Mouse (Mus musculus): Measurements from ENCODE around the gene Serpinb9. TPM values are rescaled to one million over a fixed set of nuclear protein-coding genes. Genes with fewer than 3 reads are reported as not detected.
"Not testable (repeated sequence)": the region's sequence is repeated elsewhere in the genome, so short reads cannot be mapped to it uniquely, and the experiment has no call there.

Serpinb9 gene
- 1 to 10 TPM; 5.7 to 7.0 TPM for total RNA-seq (2021)
- long read RNA-seq, experiment 1, transcript Serpinb9-201 (7 exons, 3,397 nt) = major isoform, 6 of 6 reads
- long read RNA-seq, experiment 1, partial matches to known transcripts = 0 of 6 reads
- long read RNA-seq, experiment 1, other reads (novel, unspliced or antisense) = 0 of 6 reads
- long read RNA-seq, experiment 2, transcript Serpinb9-201 (7 exons, 3,397 nt) = major isoform, 5 of 8 reads
- long read RNA-seq, experiment 2, partial matches to known transcripts = 3 of 8 reads
- long read RNA-seq, experiment 2, other reads (novel, unspliced or antisense) = 0 of 8 reads

DNA sequence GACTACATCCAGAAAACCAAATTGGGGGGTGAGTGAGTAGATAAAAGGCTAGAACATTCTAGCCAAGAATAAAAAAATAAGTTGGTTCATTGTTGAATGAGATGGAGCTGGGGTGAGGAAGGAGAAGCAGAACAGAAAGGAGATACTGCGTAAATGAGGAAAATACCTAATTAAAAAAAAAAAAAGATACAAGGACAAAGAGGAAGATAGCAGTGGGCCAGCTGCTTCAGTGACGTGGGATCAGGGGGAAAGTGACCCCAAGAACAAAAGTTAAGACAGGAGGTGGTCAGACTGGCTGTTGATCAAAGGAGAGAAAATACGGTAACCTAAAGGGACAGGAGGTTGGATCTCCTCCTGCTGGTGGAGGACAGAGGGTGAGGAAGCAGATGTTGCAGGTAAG lies at the start of gene Serpinb9:
TSS of gene Serpinb9 (plus strand) at position 301 of the 400 bp plus-strand sequence.
- no peak for DNase-seq (ENCODE audit: low spot score in 2 of 2)

DNA sequence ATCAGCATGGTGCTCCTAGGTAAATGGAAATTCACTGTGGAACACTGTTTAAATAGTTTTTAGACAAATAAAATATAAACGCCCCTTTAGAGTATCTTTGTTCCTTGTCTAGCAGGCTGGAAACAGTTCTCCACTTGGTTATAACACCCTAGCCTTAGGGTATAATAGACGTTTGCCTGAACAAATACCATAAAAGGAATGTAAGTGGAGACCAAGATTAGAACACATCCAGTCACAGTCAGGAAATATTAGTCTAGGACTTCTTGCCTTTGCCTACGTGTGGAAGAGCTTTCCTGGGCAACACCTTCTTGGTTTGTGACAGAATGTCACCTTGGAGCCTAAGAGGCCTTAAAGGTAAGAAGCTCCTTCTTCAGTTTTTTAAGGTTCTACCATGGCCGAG lies 46.5 kb upstream of the Serpinb9 start:
- DNase-seq (ENCODE audit: low spot score in 2 of 2) = no peak

- no peak for DNase-seq (ENCODE audit: low spot score in 2 of 2)
Observed at GRCm38 (mm10) chr13:32957917-32958316, 45.1 kb upstream of the Serpinb9 start.

DNA sequence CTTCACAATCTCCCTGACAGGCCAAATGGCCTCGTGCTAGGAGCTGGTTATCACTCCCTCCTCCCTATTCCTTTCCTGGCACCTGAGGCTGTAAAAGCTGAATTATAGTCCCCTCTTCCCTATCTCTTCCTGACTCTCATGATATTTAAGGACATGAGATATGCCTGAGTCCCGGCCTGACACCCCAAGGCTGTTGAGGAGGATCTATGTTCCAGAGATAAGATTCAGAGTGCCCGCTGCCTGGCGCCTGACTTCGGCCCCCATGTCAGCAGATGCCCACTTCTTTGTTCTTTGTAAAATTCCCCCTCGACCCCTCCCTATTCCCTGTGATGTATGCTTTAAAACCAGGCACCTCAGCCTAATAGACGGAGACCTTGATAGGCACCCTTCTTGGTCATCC lies 44.5 kb upstream of the Serpinb9 start:
- DNase-seq (ENCODE audit: low spot score in 2 of 2) = not testable (repeated sequence)

- DNase-seq (ENCODE audit: low spot score in 2 of 2) = no peak
Observed at GRCm38 (mm10) chr13:32963990-32964753, 38.9 kb upstream of the Serpinb9 start.

- no peak for DNase-seq (ENCODE audit: low spot score in 2 of 2)
Observed at GRCm38 (mm10) chr13:32964989-32965811, 37.9 kb upstream of the Serpinb9 start, which contains the start of gene Serpinb6b. Gene Serpinb6b (plus strand): TSS chr13:32965209.

- DNase-seq (ENCODE audit: low spot score in 2 of 2) = no peak
Observed at GRCm38 (mm10) chr13:32966116-32966515, 36.9 kb upstream of the Serpinb9 start.

DNA sequence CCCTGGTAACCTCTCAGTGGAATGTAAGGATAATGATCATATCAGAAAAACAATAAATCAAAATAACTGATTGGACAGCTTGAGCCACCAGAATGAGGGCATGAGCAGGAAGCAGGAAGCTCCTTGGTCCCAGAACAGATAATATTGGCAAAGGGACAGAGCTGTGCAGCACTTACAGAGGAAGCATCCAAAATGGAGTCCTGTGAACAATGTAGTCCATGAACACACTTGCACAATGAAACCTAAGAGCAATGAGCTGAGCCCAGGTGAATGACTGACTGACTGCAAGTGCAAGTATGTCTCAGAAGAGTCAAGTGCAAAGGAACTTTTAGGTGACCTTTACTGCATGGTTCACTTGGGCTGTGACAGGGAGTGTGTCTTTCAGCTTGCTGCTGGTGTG lies 35.8 kb upstream of the Serpinb9 start:
- no peak for DNase-seq (ENCODE audit: low spot score in 2 of 2)

DNA sequence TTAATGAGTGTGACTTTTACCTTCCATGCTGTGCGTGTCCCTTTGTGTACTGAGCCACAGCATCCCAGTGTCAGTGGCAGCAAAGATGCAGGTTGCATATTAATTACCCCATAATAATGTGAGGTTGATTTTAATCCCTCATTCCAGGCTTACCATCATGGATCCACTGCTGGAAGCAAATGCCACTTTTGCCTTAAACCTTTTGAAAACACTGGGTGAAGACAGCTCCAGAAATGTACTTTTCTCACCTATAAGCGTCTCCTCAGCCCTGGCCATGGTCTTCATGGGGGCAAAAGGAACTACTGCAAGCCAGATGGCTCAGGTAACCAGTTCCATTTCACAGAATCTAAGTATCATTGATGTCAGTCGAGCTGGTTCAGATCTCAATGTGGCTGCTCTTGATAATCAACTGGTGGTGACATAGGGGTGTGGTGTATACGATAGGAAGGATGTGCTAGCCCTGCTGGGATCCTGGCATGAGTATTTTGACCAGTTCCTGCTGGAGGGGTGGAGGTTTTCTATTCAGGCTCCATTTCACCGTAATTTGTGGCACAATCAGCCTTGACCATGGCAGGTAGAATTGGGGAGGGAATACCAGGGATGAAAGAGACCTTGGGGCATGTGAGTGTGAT lies 34.6 kb upstream of the Serpinb9 start:
- no peak for DNase-seq (ENCODE audit: low spot score in 2 of 2)

- no peak for DNase-seq (ENCODE audit: low spot score in 2 of 2)
Observed at GRCm38 (mm10) chr13:32968996-32969640, 33.9 kb upstream of the Serpinb9 start.

- DNase-seq (ENCODE audit: low spot score in 2 of 2) = no peak
Observed at GRCm38 (mm10) chr13:32969641-32970040, 33.4 kb upstream of the Serpinb9 start.

GRCm38 (mm10) chr13:32970776-32971175 lies 32.3 kb upstream of the Serpinb9 start:
- DNase-seq (ENCODE audit: low spot score in 2 of 2) = no peak

DNA sequence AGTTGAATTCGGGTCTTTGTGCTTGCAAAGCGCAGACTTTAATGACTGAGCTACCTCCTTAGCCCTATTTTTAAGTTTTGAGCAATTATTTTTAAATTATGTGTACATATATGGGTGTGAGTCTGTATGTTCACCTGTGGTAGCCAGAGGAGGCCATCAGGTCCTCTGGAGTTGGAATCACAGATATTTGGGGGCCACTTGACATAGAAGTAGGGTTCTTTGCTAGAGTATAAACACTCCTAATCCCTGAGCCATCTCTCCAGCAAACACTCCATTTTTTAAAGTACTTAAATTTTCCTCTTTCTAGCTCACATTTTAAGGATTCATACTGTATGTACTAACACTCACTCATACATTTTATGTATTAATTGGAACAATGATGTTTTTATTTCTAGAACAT lies 28.8 kb upstream of the Serpinb9 start:
- no peak for DNase-seq (ENCODE audit: low spot score in 2 of 2)

DNA sequence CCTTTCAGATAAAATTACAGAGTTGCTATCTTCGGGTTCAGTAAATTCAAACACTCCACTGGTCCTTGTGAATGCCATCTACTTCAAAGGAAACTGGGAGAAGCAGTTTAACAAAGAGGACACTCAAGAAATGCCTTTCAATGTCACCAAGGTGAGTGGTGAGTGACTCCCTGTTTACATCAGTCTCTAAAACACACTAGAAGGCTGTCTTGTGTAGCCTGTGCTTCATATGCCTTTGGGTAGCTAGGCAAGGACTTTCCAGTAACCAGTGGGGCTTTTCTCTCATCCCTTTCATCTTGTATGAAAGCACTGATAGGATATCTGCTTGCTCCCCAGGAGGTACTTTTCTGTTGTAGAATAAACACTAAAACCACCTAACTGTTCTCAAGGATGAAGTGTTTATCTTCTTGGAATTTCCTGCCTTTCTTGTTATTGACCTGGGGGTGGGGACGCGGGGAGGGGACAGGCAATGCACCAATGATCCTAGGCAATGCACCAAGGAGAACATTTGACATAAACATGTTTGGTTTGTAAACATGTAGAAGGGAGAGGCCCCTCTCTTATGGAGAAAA lies 28.1 kb upstream of the Serpinb9 start:
- no peak for DNase-seq (ENCODE audit: low spot score in 2 of 2)

DNA sequence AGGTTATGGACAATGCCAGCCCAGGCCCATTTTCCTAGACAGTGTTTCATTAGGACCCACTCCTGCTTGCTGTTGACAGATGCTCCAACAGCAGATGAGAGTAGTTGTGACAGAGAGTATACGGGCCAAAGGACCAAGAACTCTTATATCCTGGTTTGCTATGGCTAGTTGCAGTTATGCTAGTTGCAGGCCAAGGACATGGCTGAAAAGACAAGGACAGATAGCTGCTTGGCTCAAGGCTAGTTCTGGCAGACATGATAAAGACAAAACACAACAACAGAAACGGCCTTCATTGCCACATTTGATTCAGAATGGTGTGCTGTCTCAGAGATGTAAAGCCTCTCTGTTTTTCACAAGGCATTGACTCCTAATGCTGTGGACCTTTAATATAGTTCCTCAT lies 27.3 kb upstream of the Serpinb9 start:
- DNase-seq (ENCODE audit: low spot score in 2 of 2) = no peak

DNA sequence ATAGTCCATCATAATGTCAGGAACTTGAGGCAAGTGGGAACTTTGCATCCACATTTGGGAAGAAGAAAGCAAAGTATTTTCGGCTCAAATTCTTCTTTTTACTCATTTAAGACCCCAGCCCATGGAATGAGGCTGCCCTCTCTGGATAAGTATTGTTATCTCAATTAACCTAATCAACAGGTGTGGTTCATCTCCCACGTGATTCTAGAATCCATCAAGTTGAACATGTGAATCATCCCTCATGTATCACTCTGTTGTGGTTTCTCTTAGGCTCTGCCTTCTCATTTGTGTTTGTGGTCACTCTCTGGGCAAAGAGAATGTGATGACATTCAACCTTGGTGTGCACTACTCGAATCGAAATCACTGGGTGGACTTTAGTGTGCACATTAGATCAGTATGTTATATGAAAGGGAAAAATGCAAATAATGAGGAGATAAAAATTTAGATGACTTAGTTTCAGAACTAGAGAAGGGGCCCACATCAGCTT lies 20.5 kb upstream of the Serpinb9 start:
- DNase-seq (ENCODE audit: low spot score in 2 of 2) = no peak

GRCm38 (mm10) chr13:32986256-32986655 lies 16.8 kb upstream of the Serpinb9 start:
- no peak for DNase-seq (ENCODE audit: low spot score in 2 of 2)

DNA sequence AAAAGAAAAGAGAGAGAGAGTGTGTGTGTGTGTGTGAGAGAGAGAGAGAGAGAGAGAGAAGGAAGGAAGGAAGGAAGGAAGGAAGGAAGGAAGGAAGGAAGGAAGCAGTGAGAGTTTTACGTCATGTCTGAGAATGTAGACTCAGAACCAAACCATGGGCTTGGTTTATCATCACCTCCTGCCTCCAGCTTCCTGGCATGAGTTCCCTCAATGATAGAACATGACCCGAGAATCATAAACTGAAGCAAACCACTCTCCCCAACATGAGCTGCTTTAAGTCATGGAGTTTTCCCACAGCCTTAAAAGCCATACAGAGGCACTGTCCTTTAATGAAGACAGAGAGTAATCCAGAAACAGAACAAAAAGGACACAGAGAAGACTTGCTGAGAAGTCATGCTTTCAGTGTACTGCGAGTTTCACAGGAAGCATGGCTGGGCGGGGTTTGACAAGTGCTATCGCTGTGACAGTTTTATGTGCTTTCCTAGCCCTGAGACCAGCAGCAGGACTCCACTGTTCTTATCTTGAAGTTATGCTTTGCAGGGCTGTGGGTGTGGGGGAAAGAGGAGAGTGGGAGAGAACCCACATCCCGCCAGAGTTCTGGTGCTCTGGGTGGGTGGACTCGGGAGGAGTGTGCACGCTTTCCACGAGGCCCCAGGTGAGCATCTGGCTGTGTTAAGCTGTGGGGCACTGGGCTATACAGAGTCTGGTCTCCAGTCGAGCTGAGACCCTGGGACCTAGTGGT lies 9.7 kb upstream of the Serpinb9 start:
- DNase-seq (ENCODE audit: low spot score in 2 of 2) = no peak

DNA sequence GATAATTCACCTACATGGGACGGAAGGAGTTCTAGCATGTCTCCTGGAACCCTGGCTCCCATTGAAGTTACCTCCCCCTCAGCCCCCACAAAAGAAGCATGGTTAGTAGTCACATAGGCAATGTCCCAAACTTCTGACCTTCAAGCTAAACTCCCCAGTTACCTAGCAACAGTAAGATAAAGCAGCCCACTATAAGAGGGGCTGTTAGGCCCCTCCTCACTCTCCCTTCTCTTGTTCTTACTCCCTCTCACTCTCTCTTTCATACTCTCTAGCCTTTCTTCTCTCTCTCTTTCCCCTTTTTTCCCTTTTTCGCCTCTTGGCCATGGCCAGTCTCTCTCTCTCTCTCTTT lies 9.2 kb upstream of the Serpinb9 start:
- DNase-seq (ENCODE audit: low spot score in 2 of 2) = no peak

- DNase-seq (ENCODE audit: low spot score in 2 of 2) = no peak
Observed at GRCm38 (mm10) chr13:32995051-32995450, 8.0 kb upstream of the Serpinb9 start.
